Mouse (Mus musculus): ENCODE results near the gene Zfp472.

The Zfp472 gene

DNA sequence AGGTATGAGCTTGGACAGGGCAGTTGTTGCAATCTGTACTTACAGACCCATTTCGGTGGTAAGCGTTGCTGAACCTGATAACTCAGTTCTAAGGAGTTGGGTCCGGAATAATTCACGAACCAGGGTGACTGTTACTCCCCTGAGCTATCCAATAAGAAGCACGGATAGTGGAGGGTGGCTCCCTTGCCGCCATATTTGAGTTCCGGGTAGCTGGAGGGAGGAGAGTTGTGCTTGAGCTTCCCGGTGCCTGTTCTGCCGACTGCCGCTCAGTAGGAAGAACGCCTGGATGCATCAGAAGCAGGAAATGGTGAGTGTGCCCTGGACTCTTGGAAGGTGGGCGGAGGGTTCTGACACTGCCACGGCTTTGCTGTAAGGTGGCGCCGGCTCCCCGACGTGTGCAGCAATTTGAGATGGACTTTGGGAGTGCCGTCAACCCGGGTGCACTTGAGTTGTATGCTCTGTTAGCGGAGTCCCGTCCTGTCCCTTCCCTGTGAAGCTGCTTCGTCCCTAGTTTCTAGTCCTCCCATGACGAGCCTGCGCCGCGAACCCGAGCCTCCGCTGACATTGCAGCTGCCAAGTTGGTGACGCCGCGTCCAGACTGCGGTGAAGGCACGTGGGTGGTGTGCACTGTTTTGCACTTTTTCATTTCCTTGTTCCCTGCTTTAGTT is at the start of gene Zfp472:
Gene Zfp472 (plus strand): TSS at position 192 of the 668 bp plus-strand sequence.
- peak; percentile 88 for DNase-seq (ENCODE audit: low spot score)

DNA sequence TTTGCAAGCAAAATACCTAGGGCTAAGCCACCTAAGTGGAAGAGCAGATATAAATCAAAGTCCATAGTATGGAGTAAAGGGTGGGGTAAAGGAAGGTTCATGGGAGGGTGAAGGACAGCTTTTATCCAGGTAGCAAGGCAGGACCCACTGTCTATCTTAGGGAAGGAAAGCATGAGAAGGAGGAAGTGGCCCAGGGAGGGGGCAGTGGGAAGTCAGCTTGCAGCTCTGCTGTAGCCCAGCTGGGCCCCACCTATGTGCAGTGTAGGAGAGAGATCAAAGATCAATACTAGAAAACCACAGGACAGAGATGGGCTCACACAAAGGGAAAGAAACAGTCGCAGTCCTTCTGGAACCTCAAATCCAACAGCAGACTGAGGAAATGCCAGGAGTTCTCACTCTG is 49.5 kb upstream of the Zfp472 start:
- no peak for DNase-seq (ENCODE audit: low spot score)

DNA sequence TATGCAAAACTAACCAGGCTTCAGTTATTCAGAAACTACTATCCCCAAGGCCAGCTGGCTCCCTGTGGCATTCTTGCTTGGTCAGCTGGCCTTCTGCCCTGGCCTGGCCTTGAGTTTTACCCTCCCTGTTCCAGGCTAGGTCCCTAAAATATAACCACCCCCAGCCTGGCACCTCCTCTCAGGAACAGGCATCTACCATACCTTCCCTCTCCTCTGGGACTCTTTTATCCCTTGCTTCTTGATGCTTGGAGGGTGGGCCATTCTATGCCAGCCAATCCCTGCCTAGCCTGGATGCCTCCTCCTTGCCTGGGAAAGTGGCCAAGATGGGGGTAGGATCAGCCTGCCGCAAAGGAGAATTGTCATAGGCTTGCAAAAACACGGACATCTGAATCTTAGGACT is 48.5 kb upstream of the Zfp472 start, which contains the start of gene Cyp4f14:
Gene Cyp4f14 (minus strand): TSS at position 212 of the 400 bp plus-strand sequence.
- peak; percentile 50 for DNase-seq (ENCODE audit: low spot score)

DNA sequence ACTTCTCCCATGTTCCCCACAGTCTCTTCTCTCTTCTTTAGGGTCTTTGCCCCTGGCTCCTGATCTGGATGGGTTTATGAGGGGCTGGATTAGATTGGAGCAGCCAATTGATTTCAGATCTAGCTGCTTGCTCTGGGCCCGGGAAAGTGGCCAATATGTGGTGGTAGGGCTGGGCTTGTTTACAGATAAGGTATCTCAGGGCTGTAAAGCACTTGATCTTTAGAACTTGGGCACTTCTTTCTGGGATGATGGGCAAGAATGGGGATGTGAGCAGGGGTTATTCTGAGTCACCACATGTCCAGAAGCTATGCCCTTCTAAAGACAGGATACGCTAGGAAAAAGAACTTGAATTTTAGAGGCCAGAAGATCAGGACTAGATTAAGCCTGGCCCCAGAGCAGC is 46.5 kb upstream of the Zfp472 start:
- DNase-seq (ENCODE audit: low spot score) = no peak

DNA sequence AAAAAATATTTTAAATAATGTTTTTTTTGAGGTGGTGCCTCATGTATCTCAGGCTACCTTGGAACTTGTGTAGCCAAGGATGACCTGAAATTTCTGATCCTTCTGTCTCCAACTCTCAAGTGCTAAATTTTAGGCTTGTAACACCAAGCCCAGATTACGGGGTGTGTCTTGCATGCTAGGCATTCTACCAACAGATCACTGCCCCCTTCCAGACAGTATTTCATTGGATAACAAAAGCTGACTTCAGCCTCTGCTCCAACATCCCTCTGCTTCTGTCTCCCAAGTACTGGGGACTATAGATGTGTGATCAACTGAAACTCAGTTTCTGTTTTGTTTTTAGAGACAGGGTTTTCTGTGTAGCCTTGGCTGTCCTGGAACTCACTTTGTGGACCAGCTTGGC is 41.9 kb upstream of the Zfp472 start:
- no peak for DNase-seq (ENCODE audit: low spot score)

DNA sequence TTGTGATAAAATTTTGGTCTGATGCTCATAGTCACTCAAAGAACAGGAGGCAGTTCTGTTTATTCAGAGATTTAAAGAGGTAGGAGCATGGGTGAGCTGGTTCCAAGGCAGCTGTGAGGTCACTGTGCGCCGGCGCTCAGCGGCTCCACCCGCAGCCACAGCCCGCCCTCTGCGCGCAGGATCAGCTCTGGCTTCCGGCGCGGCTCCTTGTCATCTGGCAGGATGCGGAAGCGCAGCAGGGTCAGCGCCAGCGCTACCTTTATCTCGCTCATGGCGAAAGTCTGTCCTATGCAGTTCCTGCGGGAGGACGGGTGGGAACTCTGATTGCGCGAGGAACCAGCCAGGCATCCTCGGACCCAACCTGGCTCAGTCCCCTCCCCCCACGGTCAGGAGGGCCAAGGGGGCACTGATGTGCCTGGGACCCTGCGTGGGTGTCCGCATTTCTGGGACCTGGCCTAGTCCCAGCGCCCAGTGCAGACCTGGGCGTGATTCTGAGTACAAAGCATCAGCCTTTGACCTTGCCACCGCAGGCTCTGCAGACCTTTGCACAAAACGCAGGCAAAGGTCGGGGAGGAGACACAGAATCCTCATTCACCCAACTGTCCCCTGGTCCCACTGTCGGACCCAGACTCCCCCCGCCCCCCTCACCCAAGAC is 40.8 kb upstream of the Zfp472 start:
- DNase-seq (ENCODE audit: low spot score) = peak; percentile 80

DNA sequence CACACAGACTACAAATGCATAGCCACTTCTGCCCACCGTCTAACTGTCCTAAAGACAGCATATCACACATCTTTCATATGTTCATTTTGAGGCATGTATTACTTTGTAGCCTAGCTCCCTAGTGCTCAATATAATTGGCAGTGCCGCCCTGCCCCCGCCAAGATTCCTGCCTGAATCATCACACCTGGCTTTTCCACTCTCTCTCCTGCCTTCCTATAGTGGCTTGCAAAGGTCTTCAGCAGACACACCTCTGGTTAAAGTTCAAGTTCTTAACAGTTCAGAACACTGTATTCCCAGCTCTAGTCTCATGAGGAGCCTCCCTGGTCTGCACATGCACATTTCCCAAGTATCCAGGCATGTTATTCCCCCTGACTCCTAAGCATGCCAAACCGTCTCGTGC is 37.8 kb upstream of the Zfp472 start:
- DNase-seq (ENCODE audit: low spot score) = no peak

DNA sequence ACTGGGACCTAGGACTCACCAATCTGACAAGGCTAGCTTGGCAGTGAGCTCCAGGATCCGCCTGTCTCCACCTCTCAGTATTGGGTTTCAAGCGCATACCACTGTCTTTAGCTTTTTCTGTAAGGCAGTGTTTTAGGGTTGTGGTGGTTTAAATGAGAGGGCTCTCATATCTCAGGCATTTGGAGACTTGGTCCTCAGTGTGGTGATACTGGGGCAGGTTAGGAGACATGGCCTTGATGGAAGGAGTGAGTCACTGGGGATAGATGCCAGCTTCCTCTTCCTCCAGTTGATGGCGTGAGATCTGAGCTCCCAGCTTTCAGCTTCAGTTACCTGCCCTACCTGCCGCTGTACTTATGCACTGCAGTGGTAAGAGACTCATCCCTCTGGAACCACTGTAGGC is 25.8 kb upstream of the Zfp472 start:
- no peak for DNase-seq (ENCODE audit: low spot score)

DNA sequence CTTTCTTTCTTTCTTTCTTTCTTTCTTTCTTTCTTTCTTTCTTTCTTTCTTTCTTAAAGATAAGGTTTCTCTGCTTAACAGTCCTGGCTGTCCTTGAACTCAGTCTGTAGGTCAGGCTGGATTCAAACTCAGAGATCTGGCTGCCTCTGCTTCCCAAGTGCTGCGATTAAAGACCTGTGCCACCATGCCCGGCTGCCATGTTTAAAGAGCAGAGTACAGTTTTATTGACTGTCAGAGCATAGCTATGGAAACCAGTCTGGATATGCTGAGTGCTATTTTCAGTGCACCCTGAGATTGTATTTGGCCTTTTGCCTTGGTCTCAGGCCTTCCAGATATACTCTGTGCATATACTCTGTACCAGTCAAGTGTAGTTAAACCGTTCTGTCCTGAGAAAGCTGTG is 22.0 kb upstream of the Zfp472 start:
- no peak for DNase-seq (ENCODE audit: low spot score)

DNA sequence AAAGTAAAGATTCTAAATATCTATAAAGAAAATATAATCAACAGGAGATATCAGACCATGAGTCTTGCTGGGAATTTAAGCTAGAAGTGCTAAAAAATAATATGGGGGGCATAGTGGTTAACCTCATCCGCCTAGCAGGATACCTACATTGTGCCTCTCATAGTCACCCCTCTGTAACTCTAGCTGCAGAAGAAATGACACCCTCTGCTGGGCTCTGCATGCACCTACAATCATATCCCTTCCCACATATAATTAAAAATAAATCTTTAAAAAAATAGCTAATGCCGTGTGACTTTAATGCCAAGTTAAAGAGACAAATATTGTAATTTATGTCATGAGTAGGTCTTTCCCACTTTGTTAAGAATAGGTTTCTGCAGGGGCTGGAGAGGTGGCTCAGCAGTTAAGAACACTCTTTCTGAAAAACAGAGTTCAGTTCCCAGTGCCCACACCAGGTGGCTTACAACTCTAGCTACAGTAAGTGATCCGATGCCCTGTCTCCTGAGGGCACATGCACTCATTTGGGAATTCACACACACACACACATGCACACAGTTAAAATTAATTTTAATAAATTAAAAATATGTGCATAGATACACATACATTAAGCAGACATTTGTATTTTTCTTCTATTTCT is 21.1 kb upstream of the Zfp472 start:
- DNase-seq (ENCODE audit: low spot score) = no peak

DNA sequence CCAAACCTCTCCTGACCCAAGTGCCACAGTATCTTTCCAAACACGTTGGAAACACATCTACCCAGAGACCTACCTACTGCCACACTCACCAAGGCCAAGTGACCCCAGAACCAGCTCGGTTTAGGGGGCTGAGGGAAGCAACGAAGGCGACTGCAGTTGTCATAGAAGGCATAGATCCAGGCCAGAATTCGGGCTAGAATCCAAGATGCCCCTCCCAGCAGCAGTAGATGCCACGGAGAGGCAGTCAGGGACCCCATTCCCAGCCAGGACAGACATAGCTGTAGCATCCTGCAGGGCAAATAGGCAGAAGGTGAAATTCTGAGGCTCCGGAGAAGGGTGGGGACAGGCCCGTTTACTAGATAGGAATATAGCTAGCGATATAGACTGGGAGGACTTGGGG is 18.9 kb upstream of the Zfp472 start:
- DNase-seq (ENCODE audit: low spot score) = no peak

DNA sequence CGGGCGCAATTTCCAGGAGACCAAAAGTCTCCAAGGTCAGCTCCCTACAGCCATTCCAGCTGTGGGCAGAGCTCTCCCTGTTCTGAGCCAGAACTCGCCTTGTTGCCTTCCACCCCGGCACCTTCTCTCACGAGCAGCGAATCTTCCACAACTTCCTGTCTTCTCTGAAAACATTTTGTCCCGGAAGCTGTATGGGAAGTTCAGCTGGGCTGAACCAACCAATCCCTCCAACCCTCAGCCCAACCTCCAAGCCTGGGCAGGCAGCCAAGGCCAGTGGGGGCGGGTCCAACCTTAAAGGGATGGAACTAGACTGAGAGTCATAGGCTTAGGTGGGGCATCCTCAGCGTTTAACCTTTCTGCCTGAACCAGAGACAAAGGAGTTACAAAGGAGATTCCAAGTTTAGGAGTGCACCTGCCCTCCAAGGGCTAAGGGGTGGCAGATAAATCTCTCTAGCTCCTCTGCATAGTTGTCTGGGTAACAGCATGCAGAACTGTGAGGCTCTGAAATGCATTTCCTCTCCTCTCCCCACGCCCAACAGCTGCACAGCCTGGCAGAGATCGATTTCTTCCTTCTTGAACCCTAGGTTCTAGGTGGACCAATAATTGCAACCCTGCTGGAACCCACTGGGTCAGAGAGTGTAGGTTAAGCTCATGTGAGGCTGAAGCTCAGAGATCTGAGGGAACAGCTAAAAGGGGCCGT is 18.2 kb upstream of the Zfp472 start, which contains the start of gene Cyp4f13:
Gene Cyp4f13 (minus strand): TSS at position 188 of the 700 bp plus-strand sequence.
- peak; percentile 90 for DNase-seq (ENCODE audit: low spot score)

DNA sequence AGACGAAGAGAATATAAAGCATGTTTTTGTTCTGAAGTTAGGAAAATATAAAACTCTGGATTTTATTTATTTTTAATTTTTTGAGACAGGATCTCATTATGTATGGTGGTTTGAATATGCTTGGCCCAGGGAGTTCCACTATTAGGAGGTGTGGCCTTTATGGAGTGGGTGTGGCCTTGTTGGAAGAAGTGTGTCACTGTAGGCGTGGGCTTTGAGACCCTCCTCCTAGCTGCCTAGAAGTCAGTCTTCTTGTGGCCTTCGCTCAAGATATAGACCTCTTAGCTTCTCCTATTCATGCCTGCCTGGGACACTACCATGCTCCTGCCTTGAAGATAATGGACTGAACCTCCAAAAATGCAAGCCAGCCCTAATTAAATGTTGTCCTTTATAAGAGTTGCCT is 15.5 kb upstream of the Zfp472 start:
- DNase-seq (ENCODE audit: low spot score) = no peak

DNA sequence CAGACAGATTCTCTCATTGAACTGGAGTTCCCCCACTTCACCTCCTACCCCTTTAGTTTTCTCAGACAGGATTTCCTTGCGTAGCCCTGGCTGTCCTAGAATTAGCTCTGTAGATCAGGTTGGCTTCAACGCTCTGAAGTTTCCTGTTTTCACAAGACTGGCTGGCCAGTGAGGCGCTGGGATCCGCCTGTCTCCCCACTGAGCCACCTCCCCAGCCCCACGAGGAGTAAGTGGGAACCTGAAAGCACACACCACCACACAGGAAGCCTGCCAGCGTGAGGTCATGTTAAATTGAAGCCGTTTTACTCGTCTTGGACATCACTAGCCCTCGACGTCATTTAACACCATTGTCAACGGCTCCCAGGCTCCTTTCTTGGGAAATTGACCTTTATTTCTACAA is 14.6 kb upstream of the Zfp472 start:
- DNase-seq (ENCODE audit: low spot score) = no peak

DNA sequence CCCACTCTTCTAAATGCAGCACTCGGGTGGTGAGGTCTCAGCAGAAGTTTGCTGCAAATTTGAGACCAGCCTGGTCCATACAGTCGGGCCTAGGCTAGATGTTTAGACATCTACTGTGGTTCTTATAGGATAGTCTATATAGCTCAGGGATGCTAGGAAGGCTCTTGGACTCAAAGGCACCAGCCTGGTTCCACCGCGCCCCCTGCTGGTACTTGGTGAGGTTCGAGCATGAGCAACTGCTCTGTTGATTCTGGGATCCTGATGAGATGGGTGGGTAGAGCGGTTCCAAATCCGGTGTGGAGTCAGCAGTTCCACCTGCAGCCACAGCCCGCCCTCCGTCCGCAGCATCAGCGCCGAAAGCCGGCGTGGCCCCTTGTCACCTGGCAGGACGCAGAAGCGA is 14.2 kb upstream of the Zfp472 start:
- peak; percentile 69 for DNase-seq (ENCODE audit: low spot score)

DNA sequence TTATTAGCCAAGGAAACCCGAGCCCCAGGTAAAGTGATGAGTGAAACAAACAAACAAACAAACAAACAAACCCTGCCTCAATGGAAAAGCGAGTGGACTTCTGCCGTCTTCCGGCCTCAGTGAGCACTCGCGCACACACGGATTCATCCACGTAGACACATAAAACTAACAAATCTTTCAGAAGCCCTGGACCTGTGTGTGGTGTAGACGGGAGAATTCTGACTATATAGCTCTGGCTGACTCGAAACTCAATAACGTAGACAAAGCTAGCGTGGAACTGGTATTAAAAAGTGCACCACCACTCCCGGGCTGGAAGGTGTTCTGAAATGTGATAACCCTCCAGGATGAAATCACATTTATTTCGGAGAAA is 376 bp upstream of the Zfp472 start:
- DNase-seq (ENCODE audit: low spot score) = no peak

DNA sequence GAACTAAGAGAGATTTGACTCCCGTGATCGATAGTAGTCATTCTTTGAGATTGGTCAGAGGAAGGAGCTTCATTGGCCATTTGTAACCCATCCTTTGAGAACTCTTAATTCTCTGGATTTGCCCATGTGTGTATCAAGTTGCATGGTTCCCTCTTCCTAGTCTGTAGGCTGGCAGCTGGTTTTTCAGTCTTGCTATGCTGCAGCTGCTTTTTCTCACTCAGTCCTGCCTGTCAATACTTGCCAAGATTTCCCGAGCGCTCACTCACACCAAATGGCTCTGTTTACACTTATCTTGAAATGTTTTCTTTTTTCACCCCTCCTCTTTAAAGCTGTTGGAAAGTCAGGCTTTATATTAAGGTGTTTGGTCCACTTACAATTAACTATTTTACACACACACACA is 15.7 kb downstream of the Zfp472 start:
- DNase-seq (ENCODE audit: low spot score) = no peak

DNA sequence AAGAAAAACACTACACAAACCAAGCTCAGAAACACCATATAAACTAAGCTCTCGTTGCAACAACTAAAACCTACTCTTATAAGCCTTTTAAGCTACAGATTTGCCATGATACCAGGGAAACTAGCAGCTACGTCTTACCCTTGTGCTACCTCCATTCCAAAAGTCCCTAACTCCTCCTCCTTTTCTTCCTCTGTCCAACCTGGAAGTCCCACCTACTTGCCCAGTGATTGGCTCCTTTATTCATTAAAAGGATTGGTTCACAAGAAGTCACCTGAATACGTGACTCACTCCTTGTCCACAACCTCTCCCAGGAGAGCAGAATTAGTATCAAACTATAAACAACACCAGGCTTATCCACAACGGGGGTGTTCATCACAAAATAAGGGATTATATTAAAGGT is 20.7 kb downstream of the Zfp472 start:
- no peak for DNase-seq (ENCODE audit: low spot score)

DNA sequence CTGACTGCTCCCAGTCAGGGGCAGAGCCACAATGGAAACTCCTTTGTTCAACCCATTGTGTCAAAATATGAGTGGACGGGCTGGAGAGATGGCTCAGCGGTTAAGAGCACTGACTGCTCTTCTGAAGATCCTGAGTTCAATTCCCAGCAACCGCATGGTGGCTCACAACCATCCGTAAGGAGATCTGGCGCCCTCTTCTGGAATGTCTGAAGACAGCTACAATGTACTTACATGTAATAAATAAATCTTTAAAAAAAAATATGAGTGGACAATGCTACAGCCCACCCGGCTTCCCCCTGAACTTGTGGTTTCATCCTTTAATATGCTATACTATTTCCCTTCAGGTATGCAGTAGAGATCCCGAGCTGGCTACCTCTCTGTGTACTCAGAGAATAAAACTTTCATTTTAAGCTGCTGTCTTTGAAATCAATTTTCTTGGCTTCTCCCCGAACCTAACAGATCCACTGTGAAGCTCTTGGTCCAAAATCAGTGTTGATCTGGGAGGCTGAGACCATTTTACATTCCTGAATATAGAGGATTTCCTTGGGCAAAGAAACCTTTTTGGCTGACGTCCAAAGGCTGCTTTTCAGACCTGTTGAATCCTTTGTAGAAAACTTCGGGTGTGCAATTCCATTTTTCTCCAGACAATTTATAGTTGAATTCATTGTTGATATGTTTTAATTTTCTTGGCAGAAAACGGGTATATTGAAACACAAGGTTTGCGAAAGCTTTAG is 26.5 kb downstream of the Zfp472 start:
- no peak for DNase-seq (ENCODE audit: low spot score)

DNA sequence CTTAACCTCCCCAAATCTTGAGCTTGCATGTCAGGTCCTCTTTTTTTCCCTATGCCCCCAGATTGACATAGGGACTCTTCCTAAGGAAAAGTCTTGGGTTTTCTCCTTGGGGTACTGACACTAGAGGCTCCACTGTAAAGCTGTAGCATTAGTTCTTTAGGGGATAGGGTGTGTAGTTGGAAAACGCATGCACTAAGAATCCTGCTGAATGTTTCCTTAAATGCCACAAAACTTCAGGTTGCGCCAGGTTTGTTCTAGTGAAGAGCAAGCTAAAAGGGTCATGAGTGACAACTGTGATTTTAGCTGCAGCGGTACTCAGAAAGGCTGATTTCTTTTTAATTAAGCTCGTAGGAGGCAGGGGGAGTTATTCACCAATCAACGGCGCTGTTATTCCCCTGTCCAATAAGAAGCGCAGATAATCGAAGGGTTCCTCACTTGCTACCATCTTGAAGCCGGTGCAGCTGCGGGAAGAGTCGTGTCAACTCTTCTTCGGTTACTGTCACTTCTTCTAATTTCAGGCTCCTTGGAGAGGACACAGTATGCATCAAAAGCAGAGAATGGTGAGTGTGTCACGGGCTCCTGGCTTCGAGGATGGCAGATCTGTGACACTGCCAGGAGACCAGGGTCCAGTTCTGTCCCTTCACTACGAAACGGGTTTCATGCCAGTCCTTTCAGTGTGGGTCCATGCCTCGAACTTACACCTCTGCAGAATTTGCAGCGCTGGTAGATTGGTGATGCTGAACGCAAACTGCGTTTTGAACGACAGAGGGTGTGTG is 27.3 kb downstream of the Zfp472 start, which contains the start of gene Zfp952:
Gene Zfp952 (plus strand): TSS at position 431 of the 776 bp plus-strand sequence.
- DNase-seq (ENCODE audit: low spot score) = peak; percentile 81

DNA sequence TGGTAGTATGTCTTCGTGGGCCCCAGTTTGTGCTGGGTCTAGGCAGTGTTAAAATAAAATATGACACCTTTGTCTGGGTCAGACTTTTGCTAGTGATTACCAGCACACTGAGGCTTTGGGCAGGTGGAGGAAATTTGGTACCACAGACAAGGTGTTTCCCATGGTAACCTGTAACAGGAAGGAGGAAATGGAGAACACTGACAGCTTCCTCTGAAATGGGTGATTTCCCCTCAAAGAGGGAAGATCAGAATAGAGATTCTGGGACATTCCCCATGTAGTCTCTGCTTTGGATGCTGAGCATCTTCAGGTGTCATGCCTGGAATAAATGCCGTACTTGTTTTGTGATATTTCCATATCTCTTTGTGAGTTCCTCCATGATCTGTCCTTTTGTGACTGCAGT is 32.9 kb downstream of the Zfp472 start:
- no peak for DNase-seq (ENCODE audit: low spot score)
